Mouse (Mus musculus): ENCODE data around the gene Ppp1r18. TPM values are rescaled to one million over a fixed set of nuclear protein-coding genes. Genes with fewer than 3 reads are reported as not detected.
A peak's percentile ranks its signal among the peaks of the same experiment; 100 is the strongest.

Ppp1r18 gene
- total and polyA plus RNA-seq, 2 experiments from 2014 or later: 10.0 to 35.0 TPM

DNA sequence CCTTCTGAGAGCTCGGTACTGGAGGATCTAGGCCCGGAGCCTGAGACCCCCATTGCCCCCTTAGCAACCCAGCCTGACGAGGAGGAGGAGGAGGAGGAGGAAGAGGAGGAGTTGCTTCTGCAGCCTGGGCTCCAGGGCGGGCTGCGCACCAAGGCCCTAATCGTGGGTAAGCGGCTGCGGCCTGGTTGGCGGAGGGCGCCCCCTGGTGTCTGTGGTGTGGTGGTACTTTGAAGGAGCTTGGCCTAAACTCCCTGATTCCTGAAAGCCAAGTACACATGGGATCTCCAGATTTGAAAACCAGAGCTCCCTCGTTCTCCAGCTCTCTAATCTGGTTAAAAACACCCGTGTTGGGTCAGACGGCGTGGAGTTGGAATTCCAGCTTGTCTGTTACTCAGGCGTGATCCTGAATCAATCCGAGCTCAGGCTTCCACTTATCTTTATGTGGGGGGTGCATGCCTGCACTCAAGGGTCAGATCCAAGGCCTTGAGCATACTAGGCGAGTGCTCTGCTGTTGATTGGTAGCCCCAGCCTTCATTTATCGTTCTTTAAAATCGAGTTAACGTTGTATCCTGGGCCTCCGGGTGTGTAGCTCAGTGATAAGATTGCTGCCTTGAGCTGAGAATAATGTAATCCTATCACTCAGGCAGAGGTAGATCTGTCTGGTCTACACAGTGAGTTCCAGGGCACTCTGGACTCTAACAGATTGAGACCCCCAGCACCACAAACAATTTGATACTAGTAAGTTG, 8.6 kb downstream of the Ppp1r18 start:
- no peaks in the 10 kb centered on the region for H3K27me3 ChIP-seq (ENCODE audit: control insufficient read depth, insufficient read depth, low read length)
- 0 out of 2 replicates have a peak, but pooled peaks have one; percentile 45 for ATAC-seq (ENCODE audit: insufficient read depth, low read depth)
- TF ChIP-seq EP300 (IDR thresholded peaks at IDR 0.05; ENCODE audit: low read depth) (no peak), CTCF (IDR thresholded peaks at IDR 0.05; ENCODE audit: low read depth) (peak; percentile 94)
- no peak overlapping the region for H3K9ac ChIP-seq (replicated peaks; ENCODE audit: low read depth, low read length)
- WGBS: 21% methylated on average over 21 of the region's 21 CpGs
- peak; percentile 84 for DNase-seq (ENCODE audit: low spot score)
- peaks cover 27% of the 10 kb centered on the region for H3K36me3 ChIP-seq (replicated peaks; ENCODE audit: control insufficient read depth, insufficient read depth, low read length)
- H3K4me2 ChIP-seq (ENCODE audit: low read depth, low read length): peak overlapping the region; percentile 26
- no peaks in the 10 kb centered on the region for H3K9me3 ChIP-seq (replicated peaks; ENCODE audit: control insufficient read depth, low read length)
- no peak overlapping the region for H3K4me3 ChIP-seq (ENCODE audit: low read depth, low read length)
- peaks cover 14% of the 10 kb centered on the region for H3K4me1 ChIP-seq (ENCODE audit: control insufficient read depth, insufficient read depth)
- H3K27ac ChIP-seq (ENCODE audit: low read depth): peak overlapping the region; percentile 39; the same call in 1 of the 2 replicates

- WGBS: 53% methylated on average over 6 of the region's 6 CpGs
- ATAC-seq (ENCODE audit: insufficient read depth, low read depth) (no peak), DNase-seq (ENCODE audit: low spot score) (no peak)
- no peak overlapping the region for H3K9ac ChIP-seq (replicated peaks; ENCODE audit: low read depth, low read length)
- H3K27ac ChIP-seq (ENCODE audit: low read depth): no peak overlapping the region
- H3K36me3 ChIP-seq (replicated peaks; ENCODE audit: control insufficient read depth, insufficient read depth, low read length): peaks cover 27% of the 10 kb centered on the region
- TF ChIP-seq EP300 (IDR thresholded peaks at IDR 0.05; ENCODE audit: low read depth): no peak
- TF ChIP-seq CTCF (IDR thresholded peaks at IDR 0.05; ENCODE audit: low read depth): no peak
- no peak overlapping the region for H3K4me3 ChIP-seq (ENCODE audit: low read depth, low read length)
- no peak overlapping the region for H3K4me2 ChIP-seq (ENCODE audit: low read depth, low read length)
- H3K9me3 ChIP-seq (replicated peaks; ENCODE audit: control insufficient read depth, low read length): no peaks in the 10 kb centered on the region
- H3K4me1 ChIP-seq (ENCODE audit: control insufficient read depth, insufficient read depth): peaks cover 8% of the 10 kb centered on the region; the same call in 1 of the 2 replicates
- H3K27me3 ChIP-seq (ENCODE audit: control insufficient read depth, insufficient read depth, low read length): no peaks in the 10 kb centered on the region
Observed at GRCm38 (mm10) chr17:35874721-35875120, 9.3 kb downstream of the Ppp1r18 start.

DNA sequence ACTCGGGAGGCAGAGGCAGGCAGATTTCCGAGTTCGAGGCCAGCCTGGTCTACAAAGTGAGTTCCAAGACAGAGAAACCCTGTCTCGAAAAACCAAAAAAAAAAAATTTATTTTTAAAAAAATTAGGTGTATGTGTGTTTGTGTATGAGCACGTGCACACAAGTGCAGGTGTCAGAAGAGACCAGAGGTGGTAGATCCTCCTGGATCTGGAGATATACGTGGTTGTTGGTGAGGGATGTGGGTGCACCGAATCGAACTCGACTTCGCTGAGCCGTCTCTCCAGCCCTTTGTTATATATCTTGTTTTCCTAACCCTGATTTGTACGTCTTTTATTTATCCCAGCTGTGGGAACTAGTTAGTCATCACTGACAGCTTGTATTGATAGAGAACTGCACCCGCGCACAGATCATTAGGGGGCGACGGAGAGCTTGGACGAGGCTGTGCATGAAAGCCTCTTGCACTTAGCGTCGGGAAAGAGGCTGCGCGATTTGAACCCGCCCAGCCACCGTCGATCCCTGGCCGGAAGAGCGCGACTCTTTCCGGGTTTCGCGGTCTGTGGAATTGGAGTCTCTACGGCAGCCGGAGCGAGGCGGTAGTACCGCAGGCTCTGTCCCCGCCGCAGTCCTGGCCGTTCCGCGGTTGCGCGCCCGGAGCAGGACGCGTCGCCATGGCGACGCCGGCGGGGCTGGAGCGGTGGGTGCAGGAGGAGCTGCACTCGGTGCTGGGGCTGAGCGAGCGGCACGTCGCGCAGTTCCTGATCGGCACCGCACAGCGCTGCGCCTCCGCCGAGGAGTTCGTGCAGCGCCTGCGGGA, 14.1 kb downstream of the Ppp1r18 start, which contains the start of gene Dhx16:
TSS of gene Dhx16 (plus strand) at position 575 of the 813 bp plus-strand sequence.
- peaks cover 47% of the 10 kb centered on the region for H3K36me3 ChIP-seq (replicated peaks; ENCODE audit: control insufficient read depth, insufficient read depth, low read length)
- 5% methylated on average over 64 of the region's 66 CpGs for WGBS
- DNase-seq (ENCODE audit: low spot score) (peak; percentile 95), ATAC-seq (ENCODE audit: insufficient read depth, low read depth) (peak; percentile 90)
- peak within 1 kb of the TSS; percentile 70 for H3K4me3 ChIP-seq (ENCODE audit: low read depth, low read length)
- H3K9ac ChIP-seq (replicated peaks; ENCODE audit: low read depth, low read length): peak within 1 kb of the TSS; percentile 74
- peak within 1 kb of the TSS; percentile 44 for H3K27ac ChIP-seq (ENCODE audit: low read depth)
- TF ChIP-seq CTCF (IDR thresholded peaks at IDR 0.05; ENCODE audit: low read depth) (peak; percentile 88), EP300 (IDR thresholded peaks at IDR 0.05; ENCODE audit: low read depth) (no peak; the same call in 1 of the 2 replicates)
- H3K27me3 ChIP-seq (ENCODE audit: control insufficient read depth, insufficient read depth, low read length): no peaks in the 10 kb centered on the region
- H3K4me2 ChIP-seq (ENCODE audit: low read depth, low read length): peak within 1 kb of the TSS; percentile 97
- H3K4me1 ChIP-seq (ENCODE audit: control insufficient read depth, insufficient read depth): peaks cover 8% of the 10 kb centered on the region; the same call in 1 of the 2 replicates
- H3K9me3 ChIP-seq (replicated peaks; ENCODE audit: control insufficient read depth, low read length): no peaks in the 10 kb centered on the region

- peaks cover 62% of the 10 kb centered on the region for H3K36me3 ChIP-seq (replicated peaks; ENCODE audit: control insufficient read depth, insufficient read depth, low read length)
- no peaks in the 10 kb centered on the region for H3K9me3 ChIP-seq (replicated peaks; ENCODE audit: control insufficient read depth, low read length)
- 87% methylated on average over 17 of the region's 17 CpGs for WGBS
- no peak overlapping the region for H3K27ac ChIP-seq (ENCODE audit: low read depth)
- no peaks in the 10 kb centered on the region for H3K27me3 ChIP-seq (ENCODE audit: control insufficient read depth, insufficient read depth, low read length)
- H3K4me2 ChIP-seq (ENCODE audit: low read depth, low read length): no peak overlapping the region
- no peak overlapping the region for H3K9ac ChIP-seq (replicated peaks; ENCODE audit: low read depth, low read length)
- TF ChIP-seq EP300 (IDR thresholded peaks at IDR 0.05; ENCODE audit: low read depth) (no peak), CTCF (IDR thresholded peaks at IDR 0.05; ENCODE audit: low read depth) (no peak)
- H3K4me3 ChIP-seq (ENCODE audit: low read depth, low read length): no peak overlapping the region
- ATAC-seq (ENCODE audit: insufficient read depth, low read depth) (no peak), DNase-seq (ENCODE audit: low spot score) (no peak)
- peaks cover 8% of the 10 kb centered on the region; the same call in 1 of the 2 replicates for H3K4me1 ChIP-seq (ENCODE audit: control insufficient read depth, insufficient read depth)
Observed at GRCm38 (mm10) chr17:35882924-35883323, 17.5 kb downstream of the Ppp1r18 start.

GRCm38 (mm10) chr17:35883777-35884176, 18.4 kb downstream of the Ppp1r18 start:
- ATAC-seq (ENCODE audit: insufficient read depth, low read depth) (no peak), DNase-seq (ENCODE audit: low spot score) (no peak)
- H3K4me3 ChIP-seq (ENCODE audit: low read depth, low read length): no peak overlapping the region
- no peak overlapping the region for H3K27ac ChIP-seq (ENCODE audit: low read depth)
- H3K9me3 ChIP-seq (replicated peaks; ENCODE audit: control insufficient read depth, low read length): no peaks in the 10 kb centered on the region
- no peak overlapping the region for H3K9ac ChIP-seq (replicated peaks; ENCODE audit: low read depth, low read length)
- TF ChIP-seq EP300 (IDR thresholded peaks at IDR 0.05; ENCODE audit: low read depth): no peak
- TF ChIP-seq CTCF (IDR thresholded peaks at IDR 0.05; ENCODE audit: low read depth): no peak
- 97% methylated on average over 14 of the region's 14 CpGs for WGBS
- H3K36me3 ChIP-seq (replicated peaks; ENCODE audit: control insufficient read depth, insufficient read depth, low read length): peaks cover 71% of the 10 kb centered on the region
- H3K4me1 ChIP-seq (ENCODE audit: control insufficient read depth, insufficient read depth): peaks cover 8% of the 10 kb centered on the region; the same call in 1 of the 2 replicates
- no peaks in the 10 kb centered on the region for H3K27me3 ChIP-seq (ENCODE audit: control insufficient read depth, insufficient read depth, low read length)
- no peak overlapping the region for H3K4me2 ChIP-seq (ENCODE audit: low read depth, low read length)
